Mouse (Mus musculus): Measurements from ENCODE around the gene Agbl2.

DNA sequence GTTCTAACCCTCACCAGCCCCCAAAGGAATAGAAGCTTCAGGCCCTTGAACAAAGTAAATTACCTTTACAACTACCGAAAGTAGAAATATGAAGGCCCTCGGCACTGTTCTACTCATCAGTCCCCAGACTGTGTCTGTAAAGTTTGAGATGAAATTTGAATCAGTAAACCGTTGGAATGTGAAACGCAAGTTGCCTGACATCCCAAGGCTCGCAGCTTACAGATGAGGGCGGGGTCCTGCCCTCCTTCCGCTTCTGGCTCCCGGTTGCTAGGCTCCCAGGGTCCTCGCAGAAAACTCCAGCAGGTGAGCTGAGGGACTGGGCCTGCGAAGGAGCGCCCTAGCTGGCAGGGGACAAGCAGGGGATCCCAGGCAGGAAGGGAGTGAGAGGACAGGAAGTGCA is at the start of gene Agbl2:
- TF ChIP-seq TAL1 (IDR thresholded peaks at IDR 0.05; ENCODE audit: low read length) (no peak), GATA1 (IDR thresholded peaks at IDR 0.05; ENCODE audit: low read length) (no peak)
